Mouse (Mus musculus) heart, postnatal 0 days (tissue): ENCODE results near the gene Dock8. TPM values are rescaled to one million over a fixed set of nuclear protein-coding genes. Genes with fewer than 3 reads are reported as not detected.

Experiments
- ATAC-seq: fragments of 200-750 bp; cut with Nextera tagmentation; 2 replicates; pipeline ENCODE4 v1.8.0; 2017; ENCODE audit warnings: low read depth, moderate number of reproducible peaks, moderate library complexity; ENCODE audit not compliant: insufficient read depth
- DNase-seq: peaks from one replicate; pipeline ENCODE4 v3.0.0-alpha.2; 2016; ENCODE audit warnings: low spot score
- H3K27ac ChIP-seq: fragments of 300-500 bp; sonication (generic); 2 replicates; pipeline ENCODE4 v1.5.1; 2014; ENCODE audit warnings: low read depth, mild to moderate bottlenecking
- H3K27me3 ChIP-seq: fragments of 300-500 bp; sonication (generic); 2 replicates; pipeline ENCODE4 v1.6.1; 2014; ENCODE audit warnings: low read length, mixed read lengths; ENCODE audit not compliant: control insufficient read depth, insufficient read depth
- H3K36me3 ChIP-seq: fragments of 300-500 bp; sonication (generic); replicated peaks from 2 replicates; pipeline ENCODE4 v1.6.1; 2014; ENCODE audit warnings: low read length, mixed read lengths; ENCODE audit not compliant: control insufficient read depth, insufficient read depth
- H3K4me1 ChIP-seq: fragments of 300-500 bp; sonication (generic); 2 replicates; pipeline ENCODE4 v1.6.1; 2014; ENCODE audit warnings: antibody characterized with exemption; ENCODE audit not compliant: control insufficient read depth, insufficient read depth
- H3K4me2 ChIP-seq: fragments of 300-500 bp; sonication (generic); 2 replicates; pipeline ENCODE4 v1.6.1; 2014; ENCODE audit warnings: low read depth, mild to moderate bottlenecking, low read length, moderate library complexity
- H3K4me3 ChIP-seq: fragments of 300-500 bp; sonication (generic); 2 replicates; pipeline ENCODE4 v1.5.1; 2014; ENCODE audit warnings: low read depth, low read length
- H3K9ac ChIP-seq: fragments of 300-500 bp; sonication (generic); replicated peaks from 2 replicates; pipeline ENCODE4 v1.6.1; 2014; ENCODE audit warnings: low read depth, low read length, mixed read lengths
- H3K9me3 ChIP-seq: fragments of 300-500 bp; sonication (generic); replicated peaks from 2 replicates; pipeline ENCODE4 v1.6.1; 2016; ENCODE audit warnings: low read length; ENCODE audit not compliant: control insufficient read depth
- CTCF ChIP-seq: IDR thresholded peaks from 2 replicates; pipeline ENCODE4 v1.5.1; 2016; ENCODE audit warnings: antibody characterized with exemption, control low read depth, low read depth
- EP300 ChIP-seq: IDR thresholded peaks from 2 replicates; pipeline ENCODE4 v1.6.1; 2016; ENCODE audit warnings: antibody characterized with exemption, low read depth
- WGBS: fragments of 180-500 bp; shearing (Covaris S2); extraction: QIAGEN DNeasy Blood & Tissue Kit; methylation state at CpG from one replicate; pipeline ENCODE4 v1.1.7; 2014; 5-methylcytosine and 5-hydroxymethylcytosine counted together
- polyA plus RNA-seq: library from polyadenylated mRNA; unstranded; fragments of >200 nt; fragmentation: Nextera tagmentation; extraction: Ambion mirVana; gene quantifications from 2 replicates; pipeline ENCODE4 v1.2.1, GENCODE M21; 2015
- total RNA-seq: library from RNA; depleted of rRNA; stranded (reverse); fragments of >200 nt; gene quantifications from 2 replicates; pipeline ENCODE4 v1.2.3, GENCODE M21; 2014; ENCODE audit warnings: low replicate concordance

The Dock8 gene
- total and polyA plus RNA-seq, 2 experiments from 2014 or later: 2.4 to 6.0 TPM

DNA sequence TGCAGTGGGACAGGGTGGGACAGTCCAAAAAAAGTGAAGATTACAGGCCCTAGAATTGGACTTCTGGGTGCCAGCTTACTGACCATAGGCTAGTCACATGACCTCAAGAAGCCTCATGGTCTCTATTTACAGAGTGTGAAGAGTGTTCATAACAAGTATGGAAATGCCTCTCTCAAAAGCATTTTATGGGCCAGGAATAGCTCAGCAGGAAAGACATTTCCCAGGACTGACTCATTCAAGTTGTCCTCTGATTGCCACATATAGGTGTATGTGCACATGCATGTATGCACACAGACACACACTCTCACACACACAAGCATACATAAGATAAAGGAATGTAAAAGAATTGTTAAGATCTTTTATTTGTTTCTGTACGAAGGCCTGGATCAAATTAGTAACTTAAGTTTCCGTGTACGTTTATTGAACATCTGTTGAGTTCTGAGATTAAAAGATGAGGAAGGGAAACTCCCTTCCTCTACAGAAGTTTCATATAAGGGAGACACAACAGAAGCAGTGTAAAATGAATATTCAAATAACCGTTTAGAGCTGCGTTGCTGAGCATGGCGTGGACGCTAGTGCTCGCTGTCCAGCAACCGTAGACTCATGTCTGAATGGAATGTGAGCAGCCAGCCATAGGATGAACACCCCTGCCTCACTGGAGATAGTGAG lies 63.0 kb downstream of the Dock8 start:
- H3K36me3 ChIP-seq: no peaks in the 10 kb centered on the region
- 82% methylated on average over 9 of the region's 9 CpGs for WGBS
- H3K9me3 ChIP-seq: no peaks in the 10 kb centered on the region
- no peaks in the 10 kb centered on the region for H3K27me3 ChIP-seq
- H3K9ac ChIP-seq: no peak overlapping the region
- DNase-seq: no peak
- ATAC-seq: no peak
- H3K27ac ChIP-seq: no peak overlapping the region
- TF ChIP-seq CTCF (no peak), EP300 (no peak)
- H3K4me1 ChIP-seq: 0 out of 2 replicates have a peak, but pooled peaks cover 6% of the 10 kb centered on the region
- no peak overlapping the region for H3K4me3 ChIP-seq
- H3K4me2 ChIP-seq: no peak overlapping the region

DNA sequence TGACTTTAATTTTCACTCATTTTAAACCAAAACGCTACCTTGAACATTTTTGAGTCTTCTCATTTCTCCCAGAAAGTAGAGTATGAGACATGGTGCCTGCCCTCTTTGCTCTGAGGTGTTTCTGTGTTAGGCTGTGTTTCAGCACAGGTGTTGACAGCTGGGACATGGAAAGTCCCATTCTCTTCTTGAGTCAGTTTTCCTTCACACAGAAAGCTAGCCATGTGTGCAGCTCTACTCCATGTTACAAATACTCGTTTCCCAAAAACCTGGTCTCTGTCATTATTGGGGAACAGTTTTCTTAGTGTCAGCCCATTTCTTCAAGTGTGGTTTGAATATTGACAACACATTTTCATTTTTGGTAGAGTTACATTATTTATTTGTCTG lies 63.5 kb downstream of the Dock8 start:
- H3K9me3 ChIP-seq: no peaks in the 10 kb centered on the region
- no peaks in the 10 kb centered on the region for H3K36me3 ChIP-seq
- H3K27me3 ChIP-seq: no peaks in the 10 kb centered on the region
- H3K4me1 ChIP-seq: 0 out of 2 replicates have a peak, but pooled peaks cover 6% of the 10 kb centered on the region
- 62% methylated on average over 2 of the region's 2 CpGs for WGBS
- DNase-seq (no peak), ATAC-seq (no peak)
- no peak overlapping the region for H3K9ac ChIP-seq
- H3K27ac ChIP-seq: no peak overlapping the region
- H3K4me2 ChIP-seq: no peak overlapping the region
- no peak overlapping the region for H3K4me3 ChIP-seq
- TF ChIP-seq EP300 (no peak), CTCF (no peak)

- Histone ChIP-seq H3K27ac (no peak overlapping the region), H3K27me3 (no peaks in the 10 kb centered on the region), H3K4me1 (peaks cover 10% of the 10 kb centered on the region; the same call in 1 of the 2 replicates), H3K4me3 (no peak overlapping the region), H3K36me3 (no peaks in the 10 kb centered on the region), H3K9me3 (no peaks in the 10 kb centered on the region), H3K9ac (no peak overlapping the region), H3K4me2 (no peak overlapping the region)
- TF ChIP-seq CTCF: no peak
- no peak for TF ChIP-seq EP300
- DNase-seq (no peak), ATAC-seq (no peak)
- WGBS: 79% methylated on average over 9 of the region's 9 CpGs
Observed at GRCm38 (mm10) chr19:25066229-25066628, 66.9 kb downstream of the Dock8 start.

DNA sequence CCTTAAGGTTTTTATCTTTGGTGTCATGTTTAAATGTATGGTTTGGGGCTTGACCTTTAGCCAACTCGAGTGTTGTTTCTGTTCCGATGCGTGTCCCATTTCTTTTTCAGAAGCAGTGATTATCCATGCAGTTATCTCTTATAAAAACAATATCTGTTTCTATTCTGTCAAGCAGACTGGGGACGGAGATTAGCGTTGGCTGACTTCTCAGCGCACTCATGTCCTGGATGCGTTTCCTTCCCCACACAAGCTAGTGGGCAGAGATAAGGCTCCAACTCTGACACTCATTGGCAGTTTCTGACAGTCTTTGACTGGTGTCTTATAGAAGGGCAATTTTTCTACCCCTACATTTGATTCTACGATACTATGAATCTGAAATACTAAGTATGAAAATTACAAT lies 69.2 kb downstream of the Dock8 start:
- no peak overlapping the region for H3K4me3 ChIP-seq
- no peaks in the 10 kb centered on the region for H3K9me3 ChIP-seq
- H3K4me2 ChIP-seq: no peak overlapping the region
- TF ChIP-seq EP300: no peak
- no peak for TF ChIP-seq CTCF
- no peak overlapping the region for H3K9ac ChIP-seq
- no peak for ATAC-seq
- H3K36me3 ChIP-seq: no peaks in the 10 kb centered on the region
- WGBS: 33% methylated on average over 8 of the region's 8 CpGs
- no peak overlapping the region for H3K27ac ChIP-seq
- H3K4me1 ChIP-seq: peaks cover 4% of the 10 kb centered on the region; the same call in 1 of the 2 replicates
- no peak for DNase-seq
- no peaks in the 10 kb centered on the region for H3K27me3 ChIP-seq

- Histone ChIP-seq H3K4me3 (no peak overlapping the region), H3K4me1 (peaks cover 4% of the 10 kb centered on the region; the same call in 1 of the 2 replicates), H3K27ac (no peak overlapping the region), H3K9ac (no peak overlapping the region), H3K36me3 (no peaks in the 10 kb centered on the region), H3K9me3 (no peaks in the 10 kb centered on the region), H3K4me2 (no peak overlapping the region), H3K27me3 (no peaks in the 10 kb centered on the region)
- ATAC-seq: no peak
- 89% methylated on average over 9 of the region's 9 CpGs for WGBS
- no peak for DNase-seq
- TF ChIP-seq CTCF (no peak), EP300 (no peak)
Observed at GRCm38 (mm10) chr19:25072521-25072920, 73.2 kb downstream of the Dock8 start.

GRCm38 (mm10) chr19:25074741-25075140 lies 75.4 kb downstream of the Dock8 start:
- DNase-seq (no peak), ATAC-seq (no peak)
- Histone ChIP-seq H3K36me3 (no peaks in the 10 kb centered on the region), H3K4me2 (no peak overlapping the region), H3K9me3 (no peaks in the 10 kb centered on the region), H3K4me1 (no peaks in the 10 kb centered on the region), H3K27ac (no peak overlapping the region), H3K27me3 (no peaks in the 10 kb centered on the region), H3K9ac (no peak overlapping the region), H3K4me3 (no peak overlapping the region)
- 56% methylated on average over 6 of the region's 6 CpGs for WGBS
- no peak for TF ChIP-seq EP300
- no peak for TF ChIP-seq CTCF
